Mouse (Mus musculus): Measurements from ENCODE around the gene Efcab9.

- TF ChIP-seq CTCF (conservative IDR thresholded peaks at IDR 0.05; ENCODE audit: low read length): no peak
- no peak for TF ChIP-seq POU5F1 (IDR thresholded peaks at IDR 0.05; ENCODE audit: borderline replicate concordance, low read length)
- TF ChIP-seq NANOG (IDR thresholded peaks at IDR 0.05; ENCODE audit: borderline replicate concordance, low read length): no peak
These were observed 12.6 kb upstream of the Efcab9 start for GRCm38 (mm10) chr11:32544497-32544896.
